Mouse (Mus musculus): ENCODE data around the gene Slc25a41. TPM values are rescaled to one million over a fixed set of nuclear protein-coding genes. Genes with fewer than 3 reads are reported as not detected.

Slc25a41 gene
- not detected in 2 replicates for polyA plus RNA-seq (2015; fragmentation: Nextera tagmentation; extraction: Ambion mirVana)

GRCm38 (mm10) chr17:57041554-57041953, at the start of gene Slc25a41:
Gene Slc25a41 (minus strand): TSS chr17:57041654.
- 0 out of 2 replicates have a peak, but pooled peaks cover 3% of the 10 kb centered on the region for H3K36me3 ChIP-seq (replicated peaks; ENCODE audit: insufficient read depth, low read length)
- TF ChIP-seq CTCF (IDR thresholded peaks at IDR 0.05; ENCODE audit: low read depth) (no peak), EP300 (IDR thresholded peaks at IDR 0.05; ENCODE audit: low read depth) (no peak)
- H3K9ac ChIP-seq (replicated peaks): no peak within 1 kb of the TSS
- no peak within 1 kb of the TSS for H3K4me3 ChIP-seq (ENCODE audit: low read depth, low read length)
- H3K27me3 ChIP-seq (ENCODE audit: insufficient read depth, low read length): no peaks in the 10 kb centered on the region
- ATAC-seq (no peak), DNase-seq (no peak)
- 74% methylated on average over 8 of the region's 8 CpGs for WGBS (ENCODE audit: insufficient replicate concordance)
- H3K27ac ChIP-seq (ENCODE audit: low read depth): no peak within 1 kb of the TSS
- H3K9me3 ChIP-seq (ENCODE audit: low read length): no peaks in the 10 kb centered on the region
- no peaks in the 10 kb centered on the region; the same call in 1 of the 2 replicates for H3K4me1 ChIP-seq (ENCODE audit: insufficient read depth)
- H3K4me2 ChIP-seq (ENCODE audit: low read depth, low read length): no peak within 1 kb of the TSS

GRCm38 (mm10) chr17:57087049-57087832, 45.8 kb upstream of the Slc25a41 start, which contains the start of gene Tubb4a:
Gene Tubb4a (minus strand): TSS chr17:57087782.
- Histone ChIP-seq H3K4me2 (ENCODE audit: low read depth, low read length) (peak within 1 kb of the TSS; percentile 38; the same call in 1 of the 2 replicates), H3K27ac (ENCODE audit: low read depth) (no peak within 1 kb of the TSS), H3K4me3 (ENCODE audit: low read depth, low read length) (no peak within 1 kb of the TSS), H3K4me1 (ENCODE audit: insufficient read depth) (peaks cover 5% of the 10 kb centered on the region), H3K36me3 (replicated peaks; ENCODE audit: insufficient read depth, low read length) (no peaks in the 10 kb centered on the region), H3K9me3 (ENCODE audit: low read length) (no peaks in the 10 kb centered on the region), H3K27me3 (ENCODE audit: insufficient read depth, low read length) (peaks cover 21% of the 10 kb centered on the region), H3K9ac (replicated peaks) (no peak within 1 kb of the TSS)
- no peak for TF ChIP-seq EP300 (IDR thresholded peaks at IDR 0.05; ENCODE audit: low read depth)
- no peak for TF ChIP-seq CTCF (IDR thresholded peaks at IDR 0.05; ENCODE audit: low read depth)
- DNase-seq (no peak), ATAC-seq (no peak)
- 6% methylated on average over 31 of the region's 31 CpGs for WGBS (ENCODE audit: insufficient replicate concordance)

GRCm38 (mm10) chr17:57085970-57086757, 44.7 kb upstream of the Slc25a41 start:
- DNase-seq: no peak
- Histone ChIP-seq H3K27ac (ENCODE audit: low read depth) (no peak overlapping the region), H3K27me3 (ENCODE audit: insufficient read depth, low read length) (peaks cover 21% of the 10 kb centered on the region), H3K9ac (replicated peaks) (no peak overlapping the region), H3K36me3 (replicated peaks; ENCODE audit: insufficient read depth, low read length) (no peaks in the 10 kb centered on the region), H3K4me3 (ENCODE audit: low read depth, low read length) (no peak overlapping the region), H3K4me1 (ENCODE audit: insufficient read depth) (peaks cover 5% of the 10 kb centered on the region), H3K4me2 (ENCODE audit: low read depth, low read length) (no peak overlapping the region), H3K9me3 (ENCODE audit: low read length) (no peaks in the 10 kb centered on the region)
- TF ChIP-seq CTCF (IDR thresholded peaks at IDR 0.05; ENCODE audit: low read depth): no peak
- no peak for TF ChIP-seq EP300 (IDR thresholded peaks at IDR 0.05; ENCODE audit: low read depth)
- ATAC-seq: peak; percentile 50
- WGBS (ENCODE audit: insufficient replicate concordance): 76% methylated on average over 11 of the region's 11 CpGs

GRCm38 (mm10) chr17:57082481-57082880, 41.0 kb upstream of the Slc25a41 start:
- H3K27me3 ChIP-seq (ENCODE audit: insufficient read depth, low read length): peaks cover 13% of the 10 kb centered on the region
- no peak overlapping the region for H3K4me2 ChIP-seq (ENCODE audit: low read depth, low read length)
- peaks cover 5% of the 10 kb centered on the region for H3K4me1 ChIP-seq (ENCODE audit: insufficient read depth)
- H3K9me3 ChIP-seq (ENCODE audit: low read length): no peaks in the 10 kb centered on the region
- ATAC-seq (no peak), DNase-seq (no peak)
- no peak overlapping the region for H3K4me3 ChIP-seq (ENCODE audit: low read depth, low read length)
- no peak overlapping the region for H3K9ac ChIP-seq (replicated peaks)
- TF ChIP-seq CTCF (IDR thresholded peaks at IDR 0.05; ENCODE audit: low read depth) (no peak), EP300 (IDR thresholded peaks at IDR 0.05; ENCODE audit: low read depth) (no peak)
- H3K27ac ChIP-seq (ENCODE audit: low read depth): no peak overlapping the region
- WGBS (ENCODE audit: insufficient replicate concordance): 67% methylated on average over 5 of the region's 5 CpGs
- no peaks in the 10 kb centered on the region for H3K36me3 ChIP-seq (replicated peaks; ENCODE audit: insufficient read depth, low read length)

GRCm38 (mm10) chr17:57081234-57081842, 39.9 kb upstream of the Slc25a41 start:
- Histone ChIP-seq H3K4me2 (ENCODE audit: low read depth, low read length) (no peak overlapping the region), H3K4me3 (ENCODE audit: low read depth, low read length) (no peak overlapping the region), H3K9me3 (ENCODE audit: low read length) (no peaks in the 10 kb centered on the region), H3K36me3 (replicated peaks; ENCODE audit: insufficient read depth, low read length) (no peaks in the 10 kb centered on the region), H3K27ac (ENCODE audit: low read depth) (no peak overlapping the region), H3K27me3 (ENCODE audit: insufficient read depth, low read length) (peaks cover 6% of the 10 kb centered on the region; the same call in 1 of the 2 replicates), H3K9ac (replicated peaks) (no peak overlapping the region), H3K4me1 (ENCODE audit: insufficient read depth) (no peaks in the 10 kb centered on the region)
- TF ChIP-seq CTCF (IDR thresholded peaks at IDR 0.05; ENCODE audit: low read depth) (no peak), EP300 (IDR thresholded peaks at IDR 0.05; ENCODE audit: low read depth) (no peak)
- ATAC-seq (no peak), DNase-seq (no peak)
- 87% methylated on average over 31 of the region's 31 CpGs for WGBS (ENCODE audit: insufficient replicate concordance)

- TF ChIP-seq EP300 (IDR thresholded peaks at IDR 0.05; ENCODE audit: low read depth): no peak
- TF ChIP-seq CTCF (IDR thresholded peaks at IDR 0.05; ENCODE audit: low read depth): no peak
- DNase-seq: no peak
- no peak overlapping the region for H3K4me3 ChIP-seq (ENCODE audit: low read depth, low read length)
- ATAC-seq: no peak
- H3K27ac ChIP-seq (ENCODE audit: low read depth): no peak overlapping the region
- H3K9ac ChIP-seq (replicated peaks): no peak overlapping the region
- 55% methylated on average over 3 of the region's 3 CpGs for WGBS (ENCODE audit: insufficient replicate concordance)
- no peak overlapping the region for H3K4me2 ChIP-seq (ENCODE audit: low read depth, low read length)
- H3K36me3 ChIP-seq (replicated peaks; ENCODE audit: insufficient read depth, low read length): no peaks in the 10 kb centered on the region
- 0 out of 2 replicates have a peak, but pooled peaks cover 3% of the 10 kb centered on the region for H3K27me3 ChIP-seq (ENCODE audit: insufficient read depth, low read length)
- H3K4me1 ChIP-seq (ENCODE audit: insufficient read depth): no peaks in the 10 kb centered on the region
- no peaks in the 10 kb centered on the region for H3K9me3 ChIP-seq (ENCODE audit: low read length)
Observed at GRCm38 (mm10) chr17:57079919-57080318, 38.5 kb upstream of the Slc25a41 start.
